ENCODE assay signal across 9 mouse cellular contexts in the genomic region with DNA sequence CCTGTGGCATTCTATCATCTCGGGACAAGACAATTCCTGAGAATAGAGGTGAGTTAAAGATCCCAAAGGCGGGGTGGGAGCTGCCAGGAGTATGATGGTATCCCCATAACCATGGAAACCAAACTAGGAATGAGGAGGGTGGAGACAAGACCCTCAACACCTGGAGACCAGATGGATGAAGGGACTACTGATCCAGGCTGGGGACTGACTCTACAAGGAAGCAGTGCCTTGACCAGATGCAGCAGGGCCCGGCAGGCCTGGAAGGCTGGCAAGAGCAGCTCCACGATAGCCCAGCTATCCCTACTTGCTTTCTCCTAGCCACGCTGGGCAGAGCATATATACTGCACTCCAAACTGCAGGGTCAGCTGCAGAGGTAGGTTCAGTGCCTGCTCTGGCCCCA. TPM values are rescaled to one million over a fixed set of nuclear protein-coding genes. Genes with fewer than 3 reads are reported as not detected.
DNase-seq lines count a peak whose midpoint lies in the region; ATAC-seq and TF ChIP-seq lines count a peak whose summit lies in the region.
"Had no signal": no experiment of that assay in that cellular context is flagged by ENCODE, and none has a peak within 500 bp of the region (broad histone marks: within the 10 kb centered on the region; RNA-seq: fewer than 3 reads in every experiment).

No protein-coding gene starts in this region.

- WGBS in kidney, embryonic 14.5 days: 72% methylated on average over 5 of the region's 5 CpGs
- 61% methylated on average over 5 of the region's 5 CpGs for WGBS in embryonic facial prominence, embryonic 11.5 days
- 44% methylated on average over 5 of the region's 5 CpGs for WGBS in limb, embryonic 12.5 days

- no peak for DNase-seq in gastrocnemius, adult 2 months
- DNase-seq in gastrocnemius, postnatal 36 days: no peak
- DNase-seq in kidney, adult 18-20 months: no peak
- DNase-seq in embryonic facial prominence, embryonic 11.5 days (ENCODE audit: low spot score): peak; percentile 71
- no peak for DNase-seq in layer of hippocampus, postnatal 14 days (ENCODE audit: low spot score in 2 of 2)

- intact Hi-C loops in gastrocnemius, adult 2 months (cut with DNase I): no loop called here
- intact Hi-C loops in gastrocnemius, postnatal 36 days (cut with DNase I): no loop called here

- peak overlapping the region; percentile 77 for H3K27ac ChIP-seq in gastrocnemius, adult 2 months
- peak overlapping the region; percentile 65; the same call in 1 of the 2 replicates for H3K27ac ChIP-seq in kidney, embryonic 14.5 days (ENCODE audit: low read depth, low read length)
- H3K27ac ChIP-seq in embryonic facial prominence, embryonic 11.5 days (replicated peaks; ENCODE audit: low read depth, low read length): no peak overlapping the region
- H3K27ac ChIP-seq in limb, embryonic 12.5 days: peak overlapping the region; percentile 80
- H3K27ac ChIP-seq: midbrain, embryonic 12.5 days had no signal

- H3K9me3 ChIP-seq in kidney, embryonic 14.5 days (ENCODE audit: control insufficient read depth, low read length): no peaks in the 10 kb centered on the region
- H3K9me3 ChIP-seq in embryonic facial prominence, embryonic 11.5 days (replicated peaks; ENCODE audit: control insufficient read depth, low read length): no peaks in the 10 kb centered on the region
- H3K9me3 ChIP-seq in limb, embryonic 12.5 days: no peaks in the 10 kb centered on the region
- H3K9me3 ChIP-seq: midbrain, embryonic 12.5 days had no signal

- no peaks in the 10 kb centered on the region for H3K36me3 ChIP-seq in kidney, embryonic 14.5 days (ENCODE audit: control insufficient read depth, insufficient read depth, low read length)
- no peaks in the 10 kb centered on the region for H3K36me3 ChIP-seq in embryonic facial prominence, embryonic 11.5 days (replicated peaks; ENCODE audit: control insufficient read depth, insufficient read depth, low read depth, low read length)
- no peaks in the 10 kb centered on the region for H3K36me3 ChIP-seq in limb, embryonic 12.5 days
- H3K36me3 ChIP-seq: midbrain, embryonic 12.5 days had no signal

- ATAC-seq in kidney, embryonic 14.5 days (ENCODE audit: low FRiP score, low TSS enrichment): no peak
- ATAC-seq in embryonic facial prominence, embryonic 11.5 days (replicated peaks; ENCODE audit: insufficient number of reproducible peaks, low FRiP score, low TSS enrichment, low read depth): peak; percentile 61; the same call in 1 of the 2 replicates
- peak; percentile 67; the same call in 1 of the 2 replicates for ATAC-seq in limb, embryonic 12.5 days (ENCODE audit: insufficient number of reproducible peaks, insufficient read depth, low FRiP score, low TSS enrichment, low read depth)
- ATAC-seq in erythroblast, adult 5-6 weeks (replicated peaks; ENCODE audit: low FRiP score, poor library complexity, severe bottlenecking): no peak

- TF ChIP-seq CTCF in gastrocnemius, adult 2 months (IDR thresholded peaks at IDR 0.05): no peak

- H3K4me2 ChIP-seq in kidney, embryonic 14.5 days (replicated peaks; ENCODE audit: low read depth, low read length): no peak overlapping the region
- H3K4me2 ChIP-seq in embryonic facial prominence, embryonic 11.5 days (ENCODE audit: low read depth, low read length): no peak overlapping the region
- peak overlapping the region; percentile 19; the same call in 1 of the 2 replicates for H3K4me2 ChIP-seq in limb, embryonic 12.5 days
- H3K4me2 ChIP-seq: midbrain, embryonic 12.5 days had no signal

- H3K4me3 ChIP-seq in gastrocnemius, adult 2 months: peak overlapping the region; percentile 56
- no peak overlapping the region for H3K4me3 ChIP-seq in kidney, embryonic 14.5 days (ENCODE audit: low read length)
- no peak overlapping the region for H3K4me3 ChIP-seq in embryonic facial prominence, embryonic 11.5 days (ENCODE audit: low read depth, low read length)
- no peak overlapping the region for H3K4me3 ChIP-seq in limb, embryonic 12.5 days (replicated peaks)
- H3K4me3 ChIP-seq: midbrain, embryonic 12.5 days had no signal

- H3K4me1 ChIP-seq in kidney, embryonic 14.5 days (ENCODE audit: control insufficient read depth, insufficient read depth, low read length): peaks cover 20% of the 10 kb centered on the region
- H3K4me1 ChIP-seq in embryonic facial prominence, embryonic 11.5 days (ENCODE audit: control insufficient read depth, insufficient read depth, low read length): no peaks in the 10 kb centered on the region
- H3K4me1 ChIP-seq in limb, embryonic 12.5 days (replicated peaks): peaks cover 35% of the 10 kb centered on the region

- no peak overlapping the region for H3K9ac ChIP-seq in kidney, embryonic 14.5 days (ENCODE audit: low read depth, low read length)
- H3K9ac ChIP-seq in embryonic facial prominence, embryonic 11.5 days (replicated peaks; ENCODE audit: low read length): no peak overlapping the region
- H3K9ac ChIP-seq in limb, embryonic 12.5 days (replicated peaks): no peak overlapping the region
- H3K9ac ChIP-seq: midbrain, embryonic 12.5 days had no signal

- H3K27me3 ChIP-seq in kidney, embryonic 14.5 days (ENCODE audit: control insufficient read depth, insufficient read depth, low read length): no peaks in the 10 kb centered on the region
- no peaks in the 10 kb centered on the region for H3K27me3 ChIP-seq in embryonic facial prominence, embryonic 11.5 days (ENCODE audit: control insufficient read depth, insufficient read depth, low read length)
- no peaks in the 10 kb centered on the region for H3K27me3 ChIP-seq in limb, embryonic 12.5 days
- H3K27me3 ChIP-seq: midbrain, embryonic 12.5 days had no signal

RNA-seq across cellular contexts. Expression of a gene that starts 0.5 kb away (rescaled TPM):
- 10 to 100 TPM in 1 of 2 experiments, 1 to 10 TPM in 1; 6.9 to 11.9 TPM for total RNA-seq in gastrocnemius, adult 2 months (2021)
- 1 to 10 TPM; 7.7 to 8.0 TPM for total RNA-seq in gastrocnemius, postnatal 36 days (2021)
- 33.4 and 45.1 TPM in 2 replicates for polyA plus RNA-seq in kidney, embryonic 14.5 days (2014; fragmentation: Nextera tagmentation; extraction: Ambion mirVana)
- 17.2 and 17.7 TPM in 2 replicates for polyA plus RNA-seq in embryonic facial prominence, embryonic 11.5 days (2014; fragmentation: Nextera tagmentation; extraction: Ambion mirVana)
- 13.7 and 14.0 TPM in 2 replicates for polyA plus RNA-seq in limb, embryonic 12.5 days (2016; fragmentation: Nextera tagmentation; extraction: Ambion mirVana)
- total RNA-seq in erythroblast, adult 5-6 weeks (2015; ENCODE audit: low replicate concordance): 7.3 and 10.0 TPM in 2 replicates
- total RNA-seq in erythroblast, adult 5-6 weeks (2017; ENCODE audit: low replicate concordance): 3.3 and 4.6 TPM in 2 replicates
- 10 to 100 TPM; 35.4 to 45.2 TPM for total RNA-seq in layer of hippocampus, postnatal 14 days (2021)

Comparison
In these comparisons a context has a peak if more than half of its experiments do, and no peak if none do; other contexts are left out.
1. ATAC-seq: peak in embryonic facial prominence, embryonic 11.5 days (single experiment) and limb, embryonic 12.5 days (single experiment); none in kidney, embryonic 14.5 days (single experiment) and erythroblast, adult 5-6 weeks (single experiment).